Mouse (Mus musculus) hindbrain, embryonic 14.5 days (tissue): Measurements from ENCODE around the gene Klhl4. TPM values are rescaled to one million over a fixed set of nuclear protein-coding genes. Genes with fewer than 3 reads are reported as not detected.

Experiments used
- ATAC-seq: fragments of 200-750 bp; cut with Nextera tagmentation; 2 replicates; pipeline ENCODE4 v1.8.0; 2017; ENCODE audit warnings: moderate number of reproducible peaks, mild to moderate bottlenecking, moderate TSS enrichment, moderate library complexity; ENCODE audit not compliant: low FRiP score
- DNase-seq: peaks from one replicate; pipeline ENCODE4 v3.0.0-alpha.2; 2015; ENCODE audit warnings: low spot score
- H3K27ac ChIP-seq: fragments of 300-500 bp; sonication (generic); 2 replicates; pipeline ENCODE4 v1.5.1; 2014; ENCODE audit warnings: mild to moderate bottlenecking, moderate library complexity
- H3K27me3 ChIP-seq: fragments of 300-500 bp; sonication (generic); 2 replicates; pipeline ENCODE4 v1.6.1; 2014; ENCODE audit warnings: mild to moderate bottlenecking, low read length, mixed read lengths; ENCODE audit not compliant: control insufficient read depth, insufficient read depth
- H3K36me3 ChIP-seq: fragments of 300-500 bp; sonication (generic); replicated peaks from 2 replicates; pipeline ENCODE4 v1.6.1; 2014; ENCODE audit not compliant: control insufficient read depth, insufficient read depth
- H3K4me1 ChIP-seq: fragments of 300-500 bp; sonication (generic); replicated peaks from 2 replicates; pipeline ENCODE4 v1.6.1; 2014; ENCODE audit warnings: antibody characterized with exemption, low read length, mixed read lengths; ENCODE audit not compliant: control insufficient read depth, insufficient read depth
- H3K4me2 ChIP-seq: fragments of 300-500 bp; sonication (generic); replicated peaks from 2 replicates; pipeline ENCODE4 v1.6.1; 2014; ENCODE audit warnings: mild to moderate bottlenecking, moderate library complexity
- H3K4me3 ChIP-seq: fragments of 300-500 bp; sonication (generic); replicated peaks from 2 replicates; pipeline ENCODE4 v1.5.1; 2014; ENCODE audit warnings: mild to moderate bottlenecking, low read length
- H3K9ac ChIP-seq: fragments of 300-500 bp; sonication (generic); 2 replicates; pipeline ENCODE4 v1.6.1; 2014
- H3K9me3 ChIP-seq: fragments of 300-500 bp; sonication (generic); 2 replicates; pipeline ENCODE4 v1.6.1; 2016; ENCODE audit warnings: low read length; ENCODE audit not compliant: control insufficient read depth
- WGBS: fragments of 180-500 bp; shearing (Covaris S2); extraction: QIAGEN DNeasy Blood & Tissue Kit; methylation state at CpG from one replicate; pipeline ENCODE4 v1.1.7; 2014; 5-methylcytosine and 5-hydroxymethylcytosine counted together
- polyA plus RNA-seq: library from polyadenylated mRNA; unstranded; fragments of >200 nt; fragmentation: Nextera tagmentation; extraction: Ambion mirVana; gene quantifications from 2 replicates; pipeline ENCODE4 v1.2.1, GENCODE M21; 2014

Gene Klhl4
- polyA plus RNA-seq: 11.0 and 12.4 TPM in 2 replicates

- DNase-seq (peak; percentile 48), ATAC-seq (peak; percentile 77; the same call in 1 of the 2 replicates)
- Histone ChIP-seq H3K9ac (peak within 1 kb of the TSS; percentile 35; the same call in 1 of the 2 replicates), H3K36me3 (no peaks in the 10 kb centered on the region), H3K4me1 (no peaks in the 10 kb centered on the region), H3K4me3 (peak within 1 kb of the TSS; percentile 27), H3K9me3 (no peaks in the 10 kb centered on the region), H3K27ac (0 out of 2 replicates have a peak within 1 kb of the TSS, but pooled peaks have one; percentile 0), H3K27me3 (no peaks in the 10 kb centered on the region), H3K4me2 (peak within 1 kb of the TSS; percentile 44)
- WGBS: 34% methylated on average over 14 of the region's 14 CpGs
Measured at GRCm38 (mm10) chrX:114473782-114474731, at the start of gene Klhl4. Gene Klhl4 (plus strand): TSS chrX:114474333.

GRCm38 (mm10) chrX:114484153-114484552, 10.0 kb downstream of the Klhl4 start:
- Histone ChIP-seq H3K9ac (no peak overlapping the region), H3K36me3 (no peaks in the 10 kb centered on the region), H3K27me3 (no peaks in the 10 kb centered on the region), H3K27ac (no peak overlapping the region), H3K4me3 (no peak overlapping the region), H3K4me2 (no peak overlapping the region), H3K9me3 (no peaks in the 10 kb centered on the region), H3K4me1 (no peaks in the 10 kb centered on the region)
- DNase-seq (no peak), ATAC-seq (no peak)

- H3K27me3 ChIP-seq: no peaks in the 10 kb centered on the region
- no peak overlapping the region for H3K9ac ChIP-seq
- H3K4me1 ChIP-seq: no peaks in the 10 kb centered on the region
- H3K36me3 ChIP-seq: no peaks in the 10 kb centered on the region
- H3K4me3 ChIP-seq: no peak overlapping the region
- ATAC-seq (no peak), DNase-seq (no peak)
- no peak overlapping the region for H3K27ac ChIP-seq
- H3K4me2 ChIP-seq: no peak overlapping the region
- no peaks in the 10 kb centered on the region for H3K9me3 ChIP-seq
Measured at GRCm38 (mm10) chrX:114486691-114487090, 12.6 kb downstream of the Klhl4 start.

- no peaks in the 10 kb centered on the region for H3K27me3 ChIP-seq
- WGBS: 33% methylated on average over 3 of the region's 3 CpGs
- no peaks in the 10 kb centered on the region for H3K36me3 ChIP-seq
- H3K4me2 ChIP-seq: 0 out of 2 replicates have a peak overlapping the region, but pooled peaks have one; percentile 12
- no peak overlapping the region for H3K4me3 ChIP-seq
- DNase-seq: peak; percentile 76
- H3K9me3 ChIP-seq: no peaks in the 10 kb centered on the region
- no peak overlapping the region for H3K27ac ChIP-seq
- ATAC-seq: no peak
- no peaks in the 10 kb centered on the region for H3K4me1 ChIP-seq
- H3K9ac ChIP-seq: no peak overlapping the region
Measured at GRCm38 (mm10) chrX:114558141-114558540, 84.0 kb downstream of the Klhl4 start.

GRCm38 (mm10) chrX:114582311-114582710, 108.2 kb downstream of the Klhl4 start:
- no peak for ATAC-seq
- Histone ChIP-seq H3K9me3 (no peaks in the 10 kb centered on the region), H3K9ac (no peak overlapping the region), H3K4me2 (no peak overlapping the region), H3K27ac (no peak overlapping the region), H3K4me1 (no peaks in the 10 kb centered on the region), H3K4me3 (no peak overlapping the region), H3K27me3 (no peaks in the 10 kb centered on the region), H3K36me3 (no peaks in the 10 kb centered on the region)
- peak; percentile 62 for DNase-seq
- 50% methylated on average over 1 of the region's 1 CpGs for WGBS
